Mouse (Mus musculus) erythroblast, embryonic 14.5 days (primary cell): ENCODE measurements around the gene Eme1.

Experiments
- GATA1 ChIP-seq: IDR thresholded peaks from 2 replicates; pipeline ENCODE4 v1.6.1; 2012; ENCODE audit warnings: low read length, inconsistent platforms, mixed read lengths
- TAL1 ChIP-seq: IDR thresholded peaks from 3 replicates; pipeline ENCODE4 v1.6.1; 2012; ENCODE audit warnings: low read length, inconsistent platforms, mixed read lengths

GRCm38 (mm10) chr11:94682427-94682826 lies 28.7 kb upstream of the Eme1 start:
- TF ChIP-seq GATA1 (no peak), TAL1 (no peak)
